Mouse (Mus musculus) natural killer cell, adult 2 months (primary cell): ENCODE data around the gene Frmd6.

ENCODE experiments used
- DNase-seq, 2 experiments: peaks; one replicate each; pipeline ENCODE4 v3.0.0; 2022; ENCODE audit warnings: low spot score in 2 of 2

Frmd6 gene

GRCm38 (mm10) chr12:70851342-70851960, 26.1 kb downstream of the Frmd6 start:
- no peak for DNase-seq

GRCm38 (mm10) chr12:70853026-70853425, 27.7 kb downstream of the Frmd6 start:
- DNase-seq, result no peak

- no peak for DNase-seq
Observed at GRCm38 (mm10) chr12:70855678-70856077, 30.4 kb downstream of the Frmd6 start.

- DNase-seq, result no peak
Observed at GRCm38 (mm10) chr12:70856776-70857175, 31.5 kb downstream of the Frmd6 start.

- no peak for DNase-seq
Observed at GRCm38 (mm10) chr12:70863281-70863680, 38.0 kb downstream of the Frmd6 start.

- DNase-seq, result no peak
Observed at GRCm38 (mm10) chr12:70867780-70868179, 42.5 kb downstream of the Frmd6 start.

GRCm38 (mm10) chr12:70868190-70868987, 43.1 kb downstream of the Frmd6 start:
- DNase-seq, result no peak

GRCm38 (mm10) chr12:70868988-70869291, 43.6 kb downstream of the Frmd6 start:
- no peak for DNase-seq

- no peak for DNase-seq
Observed at GRCm38 (mm10) chr12:70873544-70873943, 48.2 kb downstream of the Frmd6 start.

GRCm38 (mm10) chr12:70876270-70876998, 51.1 kb downstream of the Frmd6 start:
- DNase-seq, result no peak

GRCm38 (mm10) chr12:70877926-70878710, 52.8 kb downstream of the Frmd6 start:
- no peak for DNase-seq

GRCm38 (mm10) chr12:70880396-70880975, 55.2 kb downstream of the Frmd6 start:
- DNase-seq, result no peak

- DNase-seq, result no peak
Observed at GRCm38 (mm10) chr12:70881340-70881739, 56.0 kb downstream of the Frmd6 start.

- DNase-seq, result no peak
Observed at GRCm38 (mm10) chr12:70881854-70882253, 56.5 kb downstream of the Frmd6 start.

GRCm38 (mm10) chr12:70883141-70883540, 57.8 kb downstream of the Frmd6 start:
- DNase-seq, result no peak

GRCm38 (mm10) chr12:70884113-70884512, 58.8 kb downstream of the Frmd6 start:
- no peak for DNase-seq

GRCm38 (mm10) chr12:70884973-70885372, 59.7 kb downstream of the Frmd6 start:
- DNase-seq, result no peak

GRCm38 (mm10) chr12:70885576-70885975, 60.3 kb downstream of the Frmd6 start:
- DNase-seq, result no peak

- DNase-seq, result no peak
Observed at GRCm38 (mm10) chr12:70890405-70890804, 65.1 kb downstream of the Frmd6 start.

GRCm38 (mm10) chr12:70890874-70891470, 65.7 kb downstream of the Frmd6 start:
- DNase-seq, result no peak

- no peak for DNase-seq
Observed at GRCm38 (mm10) chr12:70895275-70895674, 70.0 kb downstream of the Frmd6 start.
